Mouse (Mus musculus) midbrain, embryonic 16.5 days (tissue): Measurements from ENCODE around the gene Fnip2. TPM values are rescaled to one million over a fixed set of nuclear protein-coding genes. Genes with fewer than 3 reads are reported as not detected.
"Not testable (repeated sequence)": the region's sequence is repeated elsewhere in the genome, so short reads cannot be mapped to it uniquely, and the experiment has no call there.

Experiments used
- ATAC-seq: fragments of 200-750 bp; cut with Nextera tagmentation; 2 replicates; pipeline ENCODE4 v1.8.0; 2017; ENCODE audit warnings: moderate TSS enrichment
- H3K27ac ChIP-seq: fragments of 300-500 bp; sonication (generic); 2 replicates; pipeline ENCODE4 v1.5.1; 2014; ENCODE audit warnings: mild to moderate bottlenecking, low read length, mixed read lengths
- H3K27me3 ChIP-seq: fragments of 300-500 bp; sonication (generic); 2 replicates; pipeline ENCODE4 v1.6.1; 2014; ENCODE audit warnings: low read depth, low read length, mixed read lengths; ENCODE audit not compliant: control insufficient read depth, insufficient read depth
- H3K36me3 ChIP-seq: fragments of 300-500 bp; sonication (generic); 2 replicates; pipeline ENCODE4 v1.6.1; 2014; ENCODE audit warnings: mild to moderate bottlenecking, low read length, moderate library complexity, mixed read lengths; ENCODE audit not compliant: control insufficient read depth, insufficient read depth
- H3K4me1 ChIP-seq: fragments of 300-500 bp; sonication (generic); 2 replicates; pipeline ENCODE4 v1.6.1; 2014; ENCODE audit warnings: mild to moderate bottlenecking, low read length, mixed read lengths; ENCODE audit not compliant: control insufficient read depth, insufficient read depth
- H3K4me2 ChIP-seq: fragments of 300-500 bp; sonication (generic); 2 replicates; pipeline ENCODE4 v1.6.1; 2014; ENCODE audit warnings: mild to moderate bottlenecking, low read length, mixed read lengths
- H3K4me3 ChIP-seq: fragments of 300-500 bp; sonication (generic); 2 replicates; pipeline ENCODE4 v1.5.1; 2014; ENCODE audit warnings: low read depth, mild to moderate bottlenecking, low read length, moderate library complexity, mixed read lengths
- H3K9ac ChIP-seq: fragments of 300-500 bp; sonication (generic); 2 replicates; pipeline ENCODE4 v1.6.1; 2014; ENCODE audit warnings: low read depth, low read length, mixed read lengths
- H3K9me3 ChIP-seq: fragments of 300-500 bp; sonication (generic); replicated peaks from 2 replicates; pipeline ENCODE4 v1.6.1; 2014; ENCODE audit warnings: mild to moderate bottlenecking, low read length, mixed read lengths; ENCODE audit not compliant: control insufficient read depth, poor library complexity, severe bottlenecking
- WGBS: fragments of 180-500 bp; shearing (Covaris S2); extraction: QIAGEN DNeasy Blood & Tissue Kit; methylation state at CpG from one replicate; pipeline ENCODE4 v1.1.7; 2014; 5-methylcytosine and 5-hydroxymethylcytosine counted together
- polyA plus RNA-seq: library from polyadenylated mRNA; unstranded; fragments of >200 nt; fragmentation: Nextera tagmentation; extraction: Ambion mirVana; gene quantifications from 2 replicates; pipeline ENCODE4 v1.2.1, GENCODE M21; 2015

The Fnip2 gene
- polyA plus RNA-seq, 1 experiment from 2014 or later: 6.9 TPM

DNA sequence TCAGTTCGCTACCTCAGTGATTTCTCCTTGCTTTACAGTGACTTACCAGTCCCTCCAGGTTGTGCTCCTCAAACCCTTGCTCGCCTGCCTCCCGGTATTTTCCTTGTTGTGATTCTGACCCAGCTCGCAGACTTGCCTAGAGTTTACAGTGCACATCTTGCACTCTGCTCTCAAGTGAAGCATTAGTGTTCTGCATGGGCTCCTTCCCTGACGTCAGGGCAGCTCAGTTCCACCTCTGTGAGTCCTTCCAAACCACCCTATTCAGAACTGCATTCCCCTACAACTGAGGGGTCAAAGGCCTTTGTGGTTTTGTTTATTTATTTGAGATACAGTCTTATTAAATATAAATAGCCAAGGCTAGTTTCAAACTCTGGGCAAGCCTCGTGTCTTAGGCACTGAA is 10.6 kb upstream of the Fnip2 start:
- H3K9ac ChIP-seq: no peak overlapping the region
- H3K4me1 ChIP-seq: peaks cover 10% of the 10 kb centered on the region
- no peaks in the 10 kb centered on the region for H3K27me3 ChIP-seq
- H3K9me3 ChIP-seq: no peaks in the 10 kb centered on the region
- 71% methylated on average over 6 of the region's 6 CpGs for WGBS
- H3K27ac ChIP-seq: no peak overlapping the region
- no peak overlapping the region for H3K4me2 ChIP-seq
- no peaks in the 10 kb centered on the region for H3K36me3 ChIP-seq
- no peak overlapping the region for H3K4me3 ChIP-seq
- no peak for ATAC-seq

DNA sequence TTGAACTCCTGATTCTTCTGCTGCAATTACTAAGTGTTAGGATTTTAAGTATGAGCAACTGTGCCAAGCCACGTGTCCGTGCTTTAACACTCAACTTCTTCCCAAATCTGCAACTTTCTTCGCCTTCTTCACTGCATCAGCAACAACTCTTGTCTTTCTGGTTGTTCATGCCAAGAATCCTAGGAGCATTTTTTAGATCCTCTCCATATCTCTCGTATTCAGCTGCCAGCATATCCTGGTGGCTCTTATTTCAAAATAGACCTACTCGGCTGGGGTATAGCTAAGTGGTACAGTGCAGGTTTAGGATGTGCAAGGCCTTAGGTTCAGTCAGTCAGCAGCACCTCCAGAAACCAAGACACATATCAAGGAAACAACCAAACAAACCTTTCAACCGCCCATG is 10.0 kb upstream of the Fnip2 start:
- H3K9me3 ChIP-seq: no peaks in the 10 kb centered on the region
- peaks cover 10% of the 10 kb centered on the region for H3K4me1 ChIP-seq
- no peaks in the 10 kb centered on the region for H3K27me3 ChIP-seq
- H3K4me2 ChIP-seq: no peak overlapping the region
- no peak overlapping the region for H3K4me3 ChIP-seq
- H3K36me3 ChIP-seq: no peaks in the 10 kb centered on the region
- H3K27ac ChIP-seq: no peak overlapping the region
- no peak for ATAC-seq
- H3K9ac ChIP-seq: no peak overlapping the region
- WGBS: 95% methylated on average over 6 of the region's 6 CpGs

GRCm38 (mm10) chr3:79576865-79577264 is 9.3 kb upstream of the Fnip2 start:
- Histone ChIP-seq H3K9ac (no peak overlapping the region), H3K27me3 (no peaks in the 10 kb centered on the region), H3K27ac (no peak overlapping the region), H3K9me3 (no peaks in the 10 kb centered on the region), H3K4me3 (no peak overlapping the region), H3K4me1 (peaks cover 10% of the 10 kb centered on the region), H3K4me2 (no peak overlapping the region), H3K36me3 (no peaks in the 10 kb centered on the region)
- ATAC-seq: peak; percentile 37
- WGBS: 31% methylated on average over 5 of the region's 5 CpGs

- Histone ChIP-seq H3K27ac (peak overlapping the region; percentile 42), H3K9ac (no peak overlapping the region), H3K4me3 (no peak overlapping the region), H3K27me3 (no peaks in the 10 kb centered on the region), H3K9me3 (no peaks in the 10 kb centered on the region), H3K36me3 (no peaks in the 10 kb centered on the region), H3K4me2 (peak overlapping the region; percentile 17; the same call in 1 of the 2 replicates), H3K4me1 (peaks cover 10% of the 10 kb centered on the region)
- peak; percentile 44 for ATAC-seq
- WGBS: 13% methylated on average over 3 of the region's 3 CpGs
Measured at GRCm38 (mm10) chr3:79576468-79576816, 8.8 kb upstream of the Fnip2 start.

DNA sequence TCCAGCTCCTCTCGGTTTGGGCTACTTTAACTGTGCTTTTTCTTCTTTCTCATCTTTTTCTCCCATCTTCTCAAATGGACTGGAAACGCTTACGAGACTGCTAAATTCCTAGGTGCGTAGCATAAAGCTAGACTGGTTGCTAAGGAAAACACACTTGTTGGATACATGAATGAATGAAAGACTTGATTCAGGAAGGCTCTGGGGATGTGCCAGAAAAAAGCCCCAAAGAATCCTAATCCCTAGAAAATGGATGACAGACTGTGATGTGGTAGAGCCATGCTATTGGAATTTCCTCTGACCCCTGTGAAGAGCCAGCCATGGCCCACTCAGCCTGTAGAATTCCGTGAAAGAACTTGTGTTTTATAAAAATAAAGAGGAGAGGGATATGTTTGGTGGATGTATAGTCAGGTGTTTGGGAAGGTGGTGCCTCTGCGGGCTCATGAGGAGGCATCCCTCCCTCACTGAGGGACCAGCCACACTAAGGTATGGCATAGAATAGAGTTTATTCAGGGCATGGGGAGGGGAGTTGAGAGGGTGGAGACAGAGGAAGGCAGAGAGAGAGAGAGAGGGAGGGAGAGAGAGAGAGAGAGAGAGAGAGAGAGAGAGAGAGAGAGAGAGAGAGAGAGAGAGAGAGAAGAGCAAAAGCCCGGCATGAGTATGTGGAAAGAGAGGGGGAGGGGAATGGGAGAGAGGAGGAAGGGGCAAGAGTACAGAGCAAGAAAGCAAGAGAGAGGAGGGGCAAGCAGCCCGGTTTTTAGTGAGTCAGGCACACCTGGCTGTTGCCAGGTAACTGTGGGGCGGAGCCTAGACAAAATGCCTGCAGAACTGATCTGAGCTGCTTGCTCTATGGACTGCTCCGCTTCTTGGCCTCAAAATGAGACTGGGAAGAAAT is 8.2 kb upstream of the Fnip2 start:
- ATAC-seq: peak; percentile 70
- Histone ChIP-seq H3K9me3 (no peaks in the 10 kb centered on the region), H3K9ac (no peak overlapping the region), H3K4me1 (peaks cover 10% of the 10 kb centered on the region), H3K27ac (peak overlapping the region; percentile 42), H3K27me3 (no peaks in the 10 kb centered on the region), H3K4me2 (peak overlapping the region; percentile 17; the same call in 1 of the 2 replicates), H3K4me3 (no peak overlapping the region), H3K36me3 (no peaks in the 10 kb centered on the region)
- WGBS: 12% methylated on average over 10 of the region's 10 CpGs

- H3K9me3 ChIP-seq: no peaks in the 10 kb centered on the region
- H3K27me3 ChIP-seq: no peaks in the 10 kb centered on the region
- ATAC-seq: no peak
Measured at GRCm38 (mm10) chr3:79574336-79574735, 6.7 kb upstream of the Fnip2 start.

GRCm38 (mm10) chr3:79573376-79573775 is 5.8 kb upstream of the Fnip2 start:
- H3K4me2 ChIP-seq, ATAC-seq, H3K36me3 ChIP-seq, H3K4me3 ChIP-seq, H3K9me3 ChIP-seq, H3K27ac ChIP-seq, H3K9ac ChIP-seq, H3K27me3 ChIP-seq: not testable (repeated sequence)
- H3K4me1 ChIP-seq: peaks cover 11% of the 10 kb centered on the region
- WGBS: 96% methylated on average over 5 of the region's 5 CpGs

More at GRCm38 (mm10) chr3:79574336-79574735, 6.7 kb upstream of the Fnip2 start:
- Histone ChIP-seq H3K4me2 (no peak overlapping the region), H3K27ac (no peak overlapping the region), H3K9ac (no peak overlapping the region), H3K4me3 (no peak overlapping the region), H3K36me3 (no peaks in the 10 kb centered on the region), H3K4me1 (peaks cover 10% of the 10 kb centered on the region)
- 85% methylated on average over 3 of the region's 3 CpGs for WGBS

- ATAC-seq: no peak
- Histone ChIP-seq H3K27me3 (no peaks in the 10 kb centered on the region), H3K36me3 (no peaks in the 10 kb centered on the region), H3K4me3 (no peak overlapping the region), H3K27ac (no peak overlapping the region), H3K4me2 (no peak overlapping the region), H3K4me1 (peaks cover 12% of the 10 kb centered on the region), H3K9ac (no peak overlapping the region), H3K9me3 (no peaks in the 10 kb centered on the region)
- WGBS: 66% methylated on average over 3 of the region's 3 CpGs
Measured at GRCm38 (mm10) chr3:79572399-79572798, 4.8 kb upstream of the Fnip2 start.

GRCm38 (mm10) chr3:79569351-79569681 is 1.7 kb upstream of the Fnip2 start:
- ATAC-seq: no peak
- 84% methylated on average over 3 of the region's 3 CpGs for WGBS
- no peak overlapping the region for H3K9ac ChIP-seq
- no peaks in the 10 kb centered on the region for H3K27me3 ChIP-seq
- no peaks in the 10 kb centered on the region for H3K36me3 ChIP-seq
- H3K4me2 ChIP-seq: no peak overlapping the region
- peaks cover 16% of the 10 kb centered on the region; the same call in 1 of the 2 replicates for H3K4me1 ChIP-seq
- no peak overlapping the region for H3K4me3 ChIP-seq
- no peaks in the 10 kb centered on the region for H3K9me3 ChIP-seq
- no peak overlapping the region for H3K27ac ChIP-seq
